Mouse (Mus musculus) brain, embryonic 18.5 days (tissue): ENCODE measurements around the gene Tm4sf20.

ENCODE experiments used
- DNase-seq: peaks from one replicate; pipeline ENCODE4 v3.0.0-alpha.2; 2012; ENCODE audit warnings: low read depth, low spot score

The Tm4sf20 gene

GRCm38 (mm10) chr1:82768269-82768668 lies at the start of gene Tm4sf20:
Tm4sf20 (minus strand) TSS chr1:82768461.
- DNase-seq = no peak

- DNase-seq = no peak
These were observed 47.9 kb upstream of the Tm4sf20 start for GRCm38 (mm10) chr1:82815941-82816716.

GRCm38 (mm10) chr1:82811766-82812165 lies 43.5 kb upstream of the Tm4sf20 start:
- no peak for DNase-seq

- DNase-seq = no peak
These were observed 40.3 kb upstream of the Tm4sf20 start for GRCm38 (mm10) chr1:82808564-82808963.

GRCm38 (mm10) chr1:82807206-82807605 lies 38.9 kb upstream of the Tm4sf20 start:
- DNase-seq = no peak

GRCm38 (mm10) chr1:82806391-82806790 lies 38.1 kb upstream of the Tm4sf20 start:
- DNase-seq = no peak

GRCm38 (mm10) chr1:82804059-82804458 lies 35.8 kb upstream of the Tm4sf20 start:
- no peak for DNase-seq

GRCm38 (mm10) chr1:82803608-82804007 lies 35.3 kb upstream of the Tm4sf20 start:
- DNase-seq = no peak

- DNase-seq = no peak
These were observed 33.0 kb upstream of the Tm4sf20 start for GRCm38 (mm10) chr1:82801105-82801783.

GRCm38 (mm10) chr1:82798922-82799321 lies 30.7 kb upstream of the Tm4sf20 start:
- DNase-seq = no peak

GRCm38 (mm10) chr1:82798304-82798703 lies 30.0 kb upstream of the Tm4sf20 start:
- no peak for DNase-seq

GRCm38 (mm10) chr1:82797088-82797487 lies 28.8 kb upstream of the Tm4sf20 start:
- DNase-seq = no peak

GRCm38 (mm10) chr1:82795702-82796443 lies 27.6 kb upstream of the Tm4sf20 start:
- DNase-seq = no peak

- no peak for DNase-seq
These were observed 26.9 kb upstream of the Tm4sf20 start for GRCm38 (mm10) chr1:82795211-82795610.

- DNase-seq = no peak
These were observed 25.7 kb upstream of the Tm4sf20 start for GRCm38 (mm10) chr1:82793986-82794385.

GRCm38 (mm10) chr1:82793110-82793509 lies 24.8 kb upstream of the Tm4sf20 start:
- DNase-seq = no peak

- no peak for DNase-seq
These were observed 24.0 kb upstream of the Tm4sf20 start for GRCm38 (mm10) chr1:82792238-82792637.

- peak; percentile 67 for DNase-seq
These were observed 22.8 kb upstream of the Tm4sf20 start for GRCm38 (mm10) chr1:82791105-82791504.

GRCm38 (mm10) chr1:82788070-82788469 lies 19.8 kb upstream of the Tm4sf20 start:
- no peak for DNase-seq

- DNase-seq = peak; percentile 60
These were observed 19.2 kb upstream of the Tm4sf20 start for GRCm38 (mm10) chr1:82787414-82787813.

- no peak for DNase-seq
These were observed 17.3 kb upstream of the Tm4sf20 start for GRCm38 (mm10) chr1:82785546-82785945.

- no peak for DNase-seq
These were observed 15.3 kb upstream of the Tm4sf20 start for GRCm38 (mm10) chr1:82783559-82783958.
